Mouse (Mus musculus): Measurements from ENCODE around the gene Tmem82.

DNA sequence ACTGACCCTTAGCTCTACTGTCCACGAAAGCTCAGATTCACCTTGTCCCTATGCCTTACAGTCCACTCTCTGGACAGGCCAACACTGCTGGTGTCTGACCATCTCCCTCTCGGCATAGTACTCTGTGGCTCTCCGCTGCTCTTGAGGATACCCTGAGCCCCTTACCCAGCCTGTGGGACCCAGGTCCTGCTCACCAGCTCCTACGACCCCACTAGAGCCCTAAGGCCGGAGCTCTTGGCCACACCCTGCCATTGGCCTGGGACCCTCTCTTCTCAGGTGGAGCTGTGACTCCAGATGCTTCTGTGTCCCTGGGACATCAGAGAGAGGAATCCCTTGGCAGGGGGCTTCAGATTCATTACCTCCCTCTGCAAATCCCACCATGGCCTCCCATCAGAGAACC, 13.0 kb downstream of the Tmem82 start:
- no peak for TF ChIP-seq POLR2A (IDR thresholded peaks at IDR 0.05; ENCODE audit: low read depth, low read length)
- TF ChIP-seq CTCF (conservative IDR thresholded peaks at IDR 0.05; ENCODE audit: insufficient read depth, insufficient read length, low read depth, low read length): no peak

Measured in kidney, adult 2 months (tissue).